Mouse (Mus musculus): ENCODE measurements around the gene Tubb2a. TPM values are rescaled to one million over a fixed set of nuclear protein-coding genes. Genes with fewer than 3 reads are reported as not detected.
A peak's percentile ranks its signal among the peaks of the same experiment; 100 is the strongest.
"Not testable (repeated sequence)": the region's sequence is repeated elsewhere in the genome, so short reads cannot be mapped to it uniquely, and the experiment has no call there.

The Tubb2a gene
- polyA plus RNA-seq, 1 experiment from 2014 or later = 170 TPM

- ATAC-seq (replicated peaks; ENCODE audit: low FRiP score, low read depth) (no peak), DNase-seq (ENCODE audit: low spot score) (no peak)
- no peak overlapping the region for H3K27ac ChIP-seq
- H3K4me3 ChIP-seq (replicated peaks; ENCODE audit: low read depth, low read length) = no peak overlapping the region
- WGBS = 66% methylated on average over 3 of the region's 3 CpGs
- no peak overlapping the region for H3K4me2 ChIP-seq (ENCODE audit: low read length)
- H3K9me3 ChIP-seq (replicated peaks; ENCODE audit: low read length) = no peaks in the 10 kb centered on the region
- peaks cover 4% of the 10 kb centered on the region; the same call in 1 of the 2 replicates for H3K4me1 ChIP-seq (replicated peaks; ENCODE audit: insufficient read depth, low read length)
- H3K9ac ChIP-seq (ENCODE audit: low read depth, low read length) = no peak overlapping the region
- no peaks in the 10 kb centered on the region for H3K36me3 ChIP-seq (ENCODE audit: insufficient read depth, low read length)
- TF ChIP-seq CTCF (IDR thresholded peaks at IDR 0.05; ENCODE audit: low read depth) = no peak
- H3K27me3 ChIP-seq (ENCODE audit: insufficient read depth, low read length) = no peaks in the 10 kb centered on the region
Measured at GRCm38 (mm10) chr13:34097086-34097485, 19.3 kb upstream of the Tubb2a start.

DNA sequence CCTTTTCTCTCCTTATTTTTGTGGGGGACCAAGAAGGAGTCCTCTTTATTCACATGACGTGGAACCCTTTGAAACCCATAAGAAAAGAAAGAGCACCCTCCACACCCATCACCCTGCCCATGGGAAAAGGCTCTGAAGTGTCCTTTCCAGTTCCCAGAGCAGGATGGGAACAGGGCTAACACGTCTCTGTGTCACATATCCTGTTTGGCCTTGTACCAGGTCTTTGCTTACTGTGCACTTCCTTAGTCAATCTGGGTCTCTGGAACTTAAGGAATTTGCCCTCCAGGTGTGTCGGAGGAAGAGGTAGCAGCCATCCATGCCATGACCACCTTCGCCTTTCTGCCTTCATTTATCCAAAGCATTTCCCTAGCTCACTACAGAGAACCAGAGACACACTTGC lies 18.6 kb upstream of the Tubb2a start:
- Histone ChIP-seq H3K4me3 (replicated peaks; ENCODE audit: low read depth, low read length) (no peak overlapping the region), H3K4me1 (replicated peaks; ENCODE audit: insufficient read depth, low read length) (peaks cover 4% of the 10 kb centered on the region; the same call in 1 of the 2 replicates), H3K9me3 (replicated peaks; ENCODE audit: low read length) (no peaks in the 10 kb centered on the region), H3K36me3 (ENCODE audit: insufficient read depth, low read length) (no peaks in the 10 kb centered on the region), H3K9ac (ENCODE audit: low read depth, low read length) (no peak overlapping the region), H3K27me3 (ENCODE audit: insufficient read depth, low read length) (no peaks in the 10 kb centered on the region), H3K4me2 (ENCODE audit: low read length) (no peak overlapping the region), H3K27ac (0 out of 2 replicates have a peak overlapping the region, but pooled peaks have one; percentile 31)
- WGBS = 49% methylated on average over 4 of the region's 4 CpGs
- ATAC-seq (replicated peaks; ENCODE audit: low FRiP score, low read depth) (0 out of 2 replicates have a peak, but pooled peaks have one; percentile 29), DNase-seq (ENCODE audit: low spot score) (no peak)
- TF ChIP-seq CTCF (IDR thresholded peaks at IDR 0.05; ENCODE audit: low read depth) = no peak

DNA sequence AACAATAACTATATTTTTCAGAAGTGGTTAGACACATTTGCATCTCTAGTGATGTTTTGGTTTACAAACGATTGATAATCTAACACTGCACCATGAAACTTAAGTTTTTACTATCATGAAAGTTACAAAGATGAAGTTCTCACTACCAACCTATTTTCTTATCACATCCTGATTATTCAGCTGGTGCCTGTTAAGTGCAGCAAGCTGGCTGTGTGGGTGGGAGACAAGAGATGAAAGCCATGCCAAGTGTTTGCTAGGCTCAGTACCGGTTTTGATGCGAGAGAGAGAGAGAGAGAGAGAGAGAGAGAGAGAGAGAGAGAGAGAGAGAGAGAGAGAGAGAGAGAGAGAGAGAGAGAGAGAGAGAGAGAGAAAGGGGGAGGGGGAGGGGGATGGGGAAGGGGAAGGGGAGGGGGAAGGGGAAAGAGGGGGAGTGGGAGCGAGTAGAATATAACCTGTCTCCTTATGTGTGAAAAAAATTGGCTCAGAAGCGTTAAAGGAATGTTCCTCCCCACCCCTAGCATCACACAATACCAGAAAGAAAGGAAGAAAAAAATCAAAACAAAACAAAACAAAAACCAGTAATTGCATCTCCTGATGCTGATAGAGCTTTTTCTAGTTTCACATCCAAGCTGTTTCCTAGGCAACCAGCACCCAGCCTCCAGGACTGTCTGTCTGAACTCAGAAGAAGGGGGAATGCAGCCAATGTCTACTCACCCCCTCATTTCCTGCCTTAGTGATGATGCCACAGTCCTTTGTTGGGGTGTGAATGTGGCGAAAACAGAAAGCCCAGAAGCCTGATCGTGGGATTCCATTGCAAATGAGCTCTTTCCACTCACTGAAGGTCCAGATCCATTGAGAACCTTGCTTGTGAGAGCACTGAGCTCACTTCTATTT lies 18.0 kb upstream of the Tubb2a start:
- 38% methylated on average over 5 of the region's 7 CpGs for WGBS
- Histone ChIP-seq H3K9me3 (replicated peaks; ENCODE audit: low read length) (no peaks in the 10 kb centered on the region), H3K4me2 (ENCODE audit: low read length) (no peak overlapping the region)

GRCm38 (mm10) chr13:34089358-34089757 lies 11.6 kb upstream of the Tubb2a start:
- DNase-seq (ENCODE audit: low spot score) (no peak), ATAC-seq (replicated peaks; ENCODE audit: low FRiP score, low read depth) (no peak)
- H3K4me3 ChIP-seq (replicated peaks; ENCODE audit: low read depth, low read length) = no peak overlapping the region
- H3K36me3 ChIP-seq (ENCODE audit: insufficient read depth, low read length) = no peaks in the 10 kb centered on the region
- H3K9me3 ChIP-seq (replicated peaks; ENCODE audit: low read length) = no peaks in the 10 kb centered on the region
- WGBS = 62% methylated on average over 3 of the region's 3 CpGs
- no peak overlapping the region for H3K4me2 ChIP-seq (ENCODE audit: low read length)
- H3K27me3 ChIP-seq (ENCODE audit: insufficient read depth, low read length) = no peaks in the 10 kb centered on the region
- 0 out of 2 replicates have a peak, but pooled peaks cover 3% of the 10 kb centered on the region for H3K4me1 ChIP-seq (replicated peaks; ENCODE audit: insufficient read depth, low read length)
- no peak overlapping the region for H3K9ac ChIP-seq (ENCODE audit: low read depth, low read length)
- no peak overlapping the region for H3K27ac ChIP-seq
- no peak for TF ChIP-seq CTCF (IDR thresholded peaks at IDR 0.05; ENCODE audit: low read depth)

More for the DNA sequence above, 18.0 kb upstream of the Tubb2a start:
- ATAC-seq (replicated peaks; ENCODE audit: low FRiP score, low read depth) (no peak), DNase-seq (ENCODE audit: low spot score) (no peak)
- Histone ChIP-seq H3K9ac (ENCODE audit: low read depth, low read length) (no peak overlapping the region), H3K36me3 (ENCODE audit: insufficient read depth, low read length) (no peaks in the 10 kb centered on the region), H3K27ac (0 out of 2 replicates have a peak overlapping the region, but pooled peaks have one; percentile 31), H3K4me3 (replicated peaks; ENCODE audit: low read depth, low read length) (no peak overlapping the region), H3K27me3 (ENCODE audit: insufficient read depth, low read length) (no peaks in the 10 kb centered on the region), H3K4me1 (replicated peaks; ENCODE audit: insufficient read depth, low read length) (peaks cover 4% of the 10 kb centered on the region; the same call in 1 of the 2 replicates)
- TF ChIP-seq CTCF (IDR thresholded peaks at IDR 0.05; ENCODE audit: low read depth) = no peak

DNA sequence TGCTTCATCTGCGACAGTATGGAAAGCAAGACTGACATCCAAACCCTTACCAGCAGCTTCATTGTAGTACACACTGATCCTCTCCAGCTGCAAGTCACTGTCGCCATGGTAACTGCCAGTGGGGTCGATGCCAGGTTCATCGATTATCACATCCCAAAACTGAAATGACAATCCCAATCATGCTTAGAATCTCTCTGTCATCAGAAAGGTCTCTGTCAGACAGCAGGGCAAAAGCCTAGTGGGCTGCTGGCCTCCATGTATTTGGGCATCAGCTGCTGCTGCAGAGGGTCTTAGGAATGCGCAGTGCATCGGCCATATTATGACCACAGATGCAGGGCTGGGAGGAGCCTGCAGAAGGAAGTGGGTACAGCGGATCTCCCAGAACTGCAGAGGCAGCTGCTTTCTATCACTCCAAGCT lies 11.1 kb upstream of the Tubb2a start:
- H3K27me3 ChIP-seq (ENCODE audit: insufficient read depth, low read length) = no peaks in the 10 kb centered on the region
- no peak overlapping the region for H3K4me3 ChIP-seq (replicated peaks; ENCODE audit: low read depth, low read length)
- no peak for TF ChIP-seq CTCF (IDR thresholded peaks at IDR 0.05; ENCODE audit: low read depth)
- no peak for DNase-seq (ENCODE audit: low spot score)
- no peak overlapping the region for H3K4me2 ChIP-seq (ENCODE audit: low read length)
- WGBS = 67% methylated on average over 7 of the region's 7 CpGs
- H3K9ac ChIP-seq (ENCODE audit: low read depth, low read length) = no peak overlapping the region
- no peaks in the 10 kb centered on the region for H3K36me3 ChIP-seq (ENCODE audit: insufficient read depth, low read length)
- no peak overlapping the region for H3K27ac ChIP-seq
- ATAC-seq (replicated peaks; ENCODE audit: low FRiP score, low read depth) = no peak
- 0 out of 2 replicates have a peak, but pooled peaks cover 3% of the 10 kb centered on the region for H3K4me1 ChIP-seq (replicated peaks; ENCODE audit: insufficient read depth, low read length)
- H3K9me3 ChIP-seq (replicated peaks; ENCODE audit: low read length) = no peaks in the 10 kb centered on the region

DNA sequence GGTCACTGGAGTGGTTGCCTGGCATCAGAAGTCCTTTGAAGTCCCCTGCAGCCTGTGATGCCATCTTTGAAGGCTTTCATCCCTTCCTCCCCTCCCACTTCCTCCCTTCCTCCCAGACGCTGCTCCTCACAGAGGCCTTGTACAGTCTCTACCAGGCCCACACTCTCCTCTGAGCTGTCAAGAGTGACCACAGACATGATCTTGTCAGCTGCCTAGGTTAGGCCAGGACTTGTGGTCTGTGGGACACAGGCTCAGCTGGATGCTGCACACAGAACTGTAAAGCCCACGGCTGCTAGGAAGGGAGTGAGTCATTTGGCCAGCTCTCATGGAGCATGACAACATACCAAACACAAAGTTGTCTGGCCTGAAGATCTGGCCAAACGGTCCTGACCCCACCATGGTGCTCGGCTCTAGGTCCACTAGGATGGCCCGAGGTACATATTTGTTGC lies 10.4 kb upstream of the Tubb2a start:
- not testable (repeated sequence) for H3K9ac ChIP-seq (ENCODE audit: low read depth, low read length); H3K4me2 ChIP-seq (ENCODE audit: low read length); H3K36me3 ChIP-seq (ENCODE audit: insufficient read depth, low read length); H3K27ac ChIP-seq; H3K27me3 ChIP-seq (ENCODE audit: insufficient read depth, low read length); H3K9me3 ChIP-seq (replicated peaks; ENCODE audit: low read length); DNase-seq (ENCODE audit: low spot score); H3K4me1 ChIP-seq (replicated peaks; ENCODE audit: insufficient read depth, low read length); H3K4me3 ChIP-seq (replicated peaks; ENCODE audit: low read depth, low read length)
- WGBS = 41% methylated on average over 5 of the region's 5 CpGs
- peak; percentile 33; the same call in 1 of the 2 replicates for ATAC-seq (replicated peaks; ENCODE audit: low FRiP score, low read depth)

Data from kidney, postnatal 0 days (tissue).